Mouse (Mus musculus): ENCODE results near the gene Dbil5. TPM values are rescaled to one million over a fixed set of nuclear protein-coding genes. Genes with fewer than 3 reads are reported as not detected.
A peak's percentile ranks its signal among the peaks of the same experiment; 100 is the strongest.
"Not testable (repeated sequence)": the region's sequence is repeated elsewhere in the genome, so short reads cannot be mapped to it uniquely, and the experiment has no call there.

The Dbil5 gene
- polyA plus RNA-seq, 1 experiment from 2014 or later, result not detected

- 91% methylated on average over 1 of the region's 6 CpGs for WGBS (ENCODE audit: missing documents)
- H3K79me2 ChIP-seq (ENCODE audit: inconsistent target); H3K4me3 ChIP-seq (ENCODE audit: inconsistent target); H3K27ac ChIP-seq: not testable (repeated sequence)
- H3K36me3 ChIP-seq (ENCODE audit: inconsistent target), result peaks cover 14% of the 10 kb centered on the region; the same call in 1 of the 2 replicates
Observed at GRCm38 (mm10) chr11:76211595-76211994, 5.8 kb upstream of the Dbil5 start.

- Histone ChIP-seq H3K27ac (no peak overlapping the region), H3K4me3 (ENCODE audit: inconsistent target) (no peak overlapping the region), H3K36me3 (ENCODE audit: inconsistent target) (peaks cover 14% of the 10 kb centered on the region; the same call in 1 of the 2 replicates), H3K79me2 (ENCODE audit: inconsistent target) (no peaks in the 10 kb centered on the region)
- 100% methylated on average over 5 of the region's 5 CpGs for WGBS (ENCODE audit: missing documents)
Observed at GRCm38 (mm10) chr11:76213841-76214240, 3.6 kb upstream of the Dbil5 start.

- H3K79me2 ChIP-seq (ENCODE audit: inconsistent target), result no peaks in the 10 kb centered on the region
- H3K4me3 ChIP-seq (ENCODE audit: inconsistent target), result no peak overlapping the region
- no peak overlapping the region for H3K27ac ChIP-seq
- H3K36me3 ChIP-seq (ENCODE audit: inconsistent target), result peaks cover 14% of the 10 kb centered on the region; the same call in 1 of the 2 replicates
- WGBS (ENCODE audit: missing documents), result 83% methylated on average over 2 of the region's 2 CpGs
Observed at GRCm38 (mm10) chr11:76215011-76215410, 2.4 kb upstream of the Dbil5 start.

- Histone ChIP-seq H3K4me3 (ENCODE audit: inconsistent target) (peak overlapping the region; percentile 78; the same call in 1 of the 2 replicates), H3K36me3 (ENCODE audit: inconsistent target) (peaks cover 17% of the 10 kb centered on the region), H3K79me2 (ENCODE audit: inconsistent target) (no peaks in the 10 kb centered on the region), H3K27ac (no peak overlapping the region)
- WGBS (ENCODE audit: missing documents), result 81% methylated on average over 5 of the region's 5 CpGs
Observed at GRCm38 (mm10) chr11:76216049-76216540, 1.3 kb upstream of the Dbil5 start.

- peak overlapping the region; percentile 51 for H3K27ac ChIP-seq
- peak overlapping the region; percentile 78 for H3K4me3 ChIP-seq (ENCODE audit: inconsistent target)
- WGBS (ENCODE audit: missing documents), result 5% methylated on average over 33 of the region's 33 CpGs
- H3K36me3 ChIP-seq (ENCODE audit: inconsistent target), result peaks cover 24% of the 10 kb centered on the region
- no peaks in the 10 kb centered on the region for H3K79me2 ChIP-seq (ENCODE audit: inconsistent target)
Observed at GRCm38 (mm10) chr11:76216681-76217389, 573 bp upstream of the Dbil5 start.

- H3K79me2 ChIP-seq (ENCODE audit: inconsistent target), result no peaks in the 10 kb centered on the region
- H3K4me3 ChIP-seq (ENCODE audit: inconsistent target), result no peak overlapping the region
- 94% methylated on average over 5 of the region's 5 CpGs for WGBS (ENCODE audit: missing documents)
- H3K36me3 ChIP-seq (ENCODE audit: inconsistent target), result peaks cover 26% of the 10 kb centered on the region
- H3K27ac ChIP-seq, result no peak overlapping the region
Observed at GRCm38 (mm10) chr11:76224631-76225030, 7.2 kb downstream of the Dbil5 start.

- Histone ChIP-seq H3K4me3 (ENCODE audit: inconsistent target) (no peak overlapping the region), H3K79me2 (ENCODE audit: inconsistent target) (no peaks in the 10 kb centered on the region), H3K27ac (no peak overlapping the region), H3K36me3 (ENCODE audit: inconsistent target) (peaks cover 26% of the 10 kb centered on the region)
Observed at GRCm38 (mm10) chr11:76225051-76225450, 7.6 kb downstream of the Dbil5 start.

- WGBS (ENCODE audit: missing documents), result 78% methylated on average over 3 of the region's 3 CpGs
- Histone ChIP-seq H3K4me3 (ENCODE audit: inconsistent target) (no peak overlapping the region), H3K79me2 (ENCODE audit: inconsistent target) (no peaks in the 10 kb centered on the region), H3K27ac (no peak overlapping the region), H3K36me3 (ENCODE audit: inconsistent target) (peaks cover 68% of the 10 kb centered on the region)
Observed at GRCm38 (mm10) chr11:76236136-76236535, 18.7 kb downstream of the Dbil5 start.

- Histone ChIP-seq H3K36me3 (ENCODE audit: inconsistent target) (peaks cover 41% of the 10 kb centered on the region), H3K79me2 (ENCODE audit: inconsistent target) (peaks cover 18% of the 10 kb centered on the region; the same call in 1 of the 2 replicates), H3K4me3 (ENCODE audit: inconsistent target) (no peak overlapping the region), H3K27ac (no peak overlapping the region)
- whole genome bisulfite sequencing (ENCODE audit: missing documents), result 100% methylated on average over 2 of the region's 2 CpGs
Observed at GRCm38 (mm10) chr11:76239750-76240149, 22.3 kb downstream of the Dbil5 start.

GRCm38 (mm10) chr11:76242901-76243810 is 25.7 kb downstream of the Dbil5 start, which contains the start of the genes Mrm3 and Glod4:
Gene Mrm3, plus strand, starts transcription at chr11:76243715.
Gene Glod4, minus strand, starts transcription at chr11:76243725.
- H3K27ac ChIP-seq, result peak within 1 kb of the TSS; percentile 5; the same call in 1 of the 2 replicates
- peaks cover 19% of the 10 kb centered on the region for H3K36me3 ChIP-seq (ENCODE audit: inconsistent target)

GRCm38 (mm10) chr11:76243811-76244546 is 26.6 kb downstream of the Dbil5 start:
- Histone ChIP-seq H3K79me2 (ENCODE audit: inconsistent target) (peaks cover 18% of the 10 kb centered on the region; the same call in 1 of the 2 replicates), H3K27ac (0 out of 2 replicates have a peak overlapping the region, but pooled peaks have one; percentile 5), H3K36me3 (ENCODE audit: inconsistent target) (peaks cover 19% of the 10 kb centered on the region), H3K4me3 (ENCODE audit: inconsistent target) (peak overlapping the region; percentile 81)
- WGBS (ENCODE audit: missing documents), result 10% methylated on average over 34 of the region's 34 CpGs

More at GRCm38 (mm10) chr11:76242901-76243810, 25.7 kb downstream of the Dbil5 start, which contains the start of the genes Mrm3 and Glod4:
- WGBS (ENCODE audit: missing documents), result 1% methylated on average over 58 of the region's 61 CpGs
- Histone ChIP-seq H3K4me3 (ENCODE audit: inconsistent target) (peak within 1 kb of the TSS; percentile 81), H3K79me2 (ENCODE audit: inconsistent target) (peaks cover 18% of the 10 kb centered on the region; the same call in 1 of the 2 replicates)

- H3K36me3 ChIP-seq (ENCODE audit: inconsistent target), result 0 out of 2 replicates have a peak, but pooled peaks cover 10% of the 10 kb centered on the region
- H3K79me2 ChIP-seq (ENCODE audit: inconsistent target), result peaks cover 18% of the 10 kb centered on the region; the same call in 1 of the 2 replicates
- H3K27ac ChIP-seq, result no peak overlapping the region
- H3K4me3 ChIP-seq (ENCODE audit: inconsistent target), result no peak overlapping the region
Observed at GRCm38 (mm10) chr11:76246439-76246838, 29.0 kb downstream of the Dbil5 start.

- WGBS (ENCODE audit: missing documents), result 95% methylated on average over 2 of the region's 2 CpGs
- Histone ChIP-seq H3K36me3 (ENCODE audit: inconsistent target) (0 out of 2 replicates have a peak, but pooled peaks cover 10% of the 10 kb centered on the region), H3K4me3 (ENCODE audit: inconsistent target) (no peak overlapping the region), H3K27ac (no peak overlapping the region), H3K79me2 (ENCODE audit: inconsistent target) (peaks cover 18% of the 10 kb centered on the region; the same call in 1 of the 2 replicates)
Observed at GRCm38 (mm10) chr11:76247239-76247638, 29.8 kb downstream of the Dbil5 start.

GRCm38 (mm10) chr11:76252036-76252435 is 34.6 kb downstream of the Dbil5 start:
- no peak overlapping the region for H3K4me3 ChIP-seq (ENCODE audit: inconsistent target)
- H3K27ac ChIP-seq, result no peak overlapping the region
- no peaks in the 10 kb centered on the region for H3K79me2 ChIP-seq (ENCODE audit: inconsistent target)
- 0 out of 2 replicates have a peak, but pooled peaks cover 10% of the 10 kb centered on the region for H3K36me3 ChIP-seq (ENCODE audit: inconsistent target)
- 81% methylated on average over 3 of the region's 3 CpGs for WGBS (ENCODE audit: missing documents)
